Mouse (Mus musculus): ENCODE results near the gene Vmn2r43.
"Not testable (repeated sequence)": the region's sequence is repeated elsewhere in the genome, so short reads cannot be mapped to it uniquely, and the experiment has no call there.

GRCm38 (mm10) chr7:8200220-8200619 lies 60.2 kb downstream of the Vmn2r43 start, which contains the start of gene Vmn2r42:
- not testable (repeated sequence) for TF ChIP-seq MAX (IDR thresholded peaks at IDR 0.05); USF1 (IDR thresholded peaks at IDR 0.05; ENCODE audit: low read depth); CTCF (IDR thresholded peaks at IDR 0.05; ENCODE audit: control insufficient read depth, insufficient read depth, insufficient read length)

All from C2C12 (cell line).